Mouse (Mus musculus): ENCODE measurements at regions not wholly inside any gene's neighbourhood (a gene's known extent, or its start where the extent isn't known, plus 50 kb on each side); places are given as distances from the start of the nearest gene placed in this dataset.

DNA sequence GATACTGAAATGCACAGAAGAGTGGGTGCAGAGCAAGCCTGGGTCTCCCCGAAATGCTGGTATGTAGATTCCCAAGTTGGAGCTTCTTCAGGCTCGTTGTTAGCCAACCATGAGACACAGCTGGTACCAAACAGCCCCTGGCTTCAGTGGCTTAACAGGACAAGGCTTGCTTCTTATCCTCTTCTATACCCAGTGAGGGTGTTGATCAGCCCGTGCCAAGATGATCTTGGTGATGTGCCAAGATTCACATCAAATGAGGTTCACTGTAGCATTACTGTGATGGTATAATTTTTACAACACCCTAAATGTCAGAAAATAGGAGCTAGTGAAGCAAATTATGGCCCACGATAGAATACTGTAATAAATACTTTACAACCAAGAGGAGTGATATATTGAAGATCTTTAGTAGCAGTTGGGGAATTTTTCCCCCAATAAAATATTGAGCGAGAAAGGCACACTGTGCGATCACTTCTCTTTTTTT is 152.5 kb downstream of the Syk start:
- H3K4me2 ChIP-seq (ENCODE audit: low read depth, low read length), result no peak overlapping the region
- no peaks in the 10 kb centered on the region for H3K36me3 ChIP-seq (ENCODE audit: control insufficient read depth, insufficient read depth)
- WGBS (ENCODE audit: insufficient replicate concordance), result 68% methylated on average over 6 of the region's 6 CpGs
- no peak overlapping the region for H3K27ac ChIP-seq (ENCODE audit: low read length)
- no peak overlapping the region for H3K9ac ChIP-seq (ENCODE audit: low read depth, low read length)
- H3K4me1 ChIP-seq (ENCODE audit: control insufficient read depth, low read depth, low read length), result peaks cover 2% of the 10 kb centered on the region; the same call in 1 of the 2 replicates
- no peaks in the 10 kb centered on the region for H3K9me3 ChIP-seq (replicated peaks; ENCODE audit: control insufficient read depth, low read length)
- ATAC-seq (ENCODE audit: low read depth), result no peak
- H3K4me3 ChIP-seq (ENCODE audit: low read depth, low read length), result no peak overlapping the region
- H3K27me3 ChIP-seq (ENCODE audit: control insufficient read depth, insufficient read depth, low read depth, low read length), result no peaks in the 10 kb centered on the region

DNA sequence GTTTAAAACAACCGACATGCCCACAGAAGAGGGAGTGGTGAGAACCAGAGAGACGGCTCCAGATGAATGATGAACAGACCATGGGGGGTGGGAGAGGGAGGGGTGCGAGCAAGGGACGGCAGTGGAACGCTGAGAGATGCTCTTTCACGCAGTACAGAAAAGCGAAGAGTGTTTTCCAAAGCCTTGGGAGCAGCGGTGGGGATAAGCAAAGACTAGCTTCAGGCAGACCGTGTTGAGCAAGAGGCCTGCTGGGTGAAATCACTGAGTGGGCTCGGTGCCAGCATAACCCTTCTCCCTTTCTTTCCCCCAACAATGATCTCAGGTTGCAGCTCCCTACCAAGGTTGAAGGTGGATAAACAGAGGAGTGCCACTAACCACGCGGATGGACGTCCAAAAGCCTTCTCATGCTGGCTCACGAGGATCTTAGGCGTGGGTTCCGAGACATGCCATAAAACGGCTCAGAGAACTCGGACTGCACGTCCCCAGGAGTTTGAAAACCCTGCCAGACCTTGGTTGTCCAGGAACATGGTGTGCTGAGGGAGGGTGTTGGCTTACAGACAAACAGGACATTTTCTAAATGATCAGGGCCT is 153.1 kb downstream of the Syk start:
- Histone ChIP-seq H3K4me1 (ENCODE audit: control insufficient read depth, low read depth, low read length) (peaks cover 2% of the 10 kb centered on the region; the same call in 1 of the 2 replicates), H3K27me3 (ENCODE audit: control insufficient read depth, insufficient read depth, low read depth, low read length) (no peaks in the 10 kb centered on the region), H3K4me3 (ENCODE audit: low read depth, low read length) (no peak overlapping the region), H3K9ac (ENCODE audit: low read depth, low read length) (no peak overlapping the region), H3K27ac (ENCODE audit: low read length) (no peak overlapping the region), H3K9me3 (replicated peaks; ENCODE audit: control insufficient read depth, low read length) (no peaks in the 10 kb centered on the region), H3K36me3 (ENCODE audit: control insufficient read depth, insufficient read depth) (no peaks in the 10 kb centered on the region), H3K4me2 (ENCODE audit: low read depth, low read length) (no peak overlapping the region)
- ATAC-seq (ENCODE audit: low read depth), result no peak; the same call in 1 of the 2 replicates
- 54% methylated on average over 19 of the region's 19 CpGs for WGBS (ENCODE audit: insufficient replicate concordance)

DNA sequence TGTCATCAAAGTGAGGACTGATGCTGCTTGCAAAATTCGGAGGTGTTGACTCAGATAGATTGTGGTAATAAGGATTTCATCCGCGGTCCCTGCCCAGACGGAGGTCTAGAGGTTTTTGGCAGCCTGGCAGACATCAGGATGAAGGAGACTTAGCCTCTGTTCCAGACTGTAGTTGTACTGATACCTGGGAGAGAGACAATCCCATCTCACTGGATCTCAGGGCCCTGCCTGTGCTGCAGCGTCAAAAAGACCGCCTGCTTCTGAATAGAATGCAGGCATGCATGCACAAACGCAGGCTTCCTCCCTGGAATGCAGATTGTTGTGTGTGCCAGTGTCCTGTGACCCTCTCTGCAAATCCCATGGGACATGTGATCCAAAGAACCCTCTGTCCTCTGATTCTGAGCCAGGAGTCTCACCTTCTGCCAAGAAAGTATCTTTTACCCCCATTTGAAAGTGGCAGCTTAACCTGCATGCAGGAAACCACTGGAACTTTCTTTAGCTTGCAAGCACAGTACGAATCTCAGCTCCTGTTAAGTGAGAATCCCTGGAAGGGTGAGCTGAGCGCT is 155.2 kb downstream of the Syk start:
- H3K9ac ChIP-seq (ENCODE audit: low read depth, low read length), result no peak overlapping the region
- H3K4me3 ChIP-seq (ENCODE audit: low read depth, low read length), result no peak overlapping the region
- ATAC-seq (ENCODE audit: low read depth), result no peak
- 68% methylated on average over 9 of the region's 9 CpGs for WGBS (ENCODE audit: insufficient replicate concordance)
- H3K4me1 ChIP-seq (ENCODE audit: control insufficient read depth, low read depth, low read length), result peaks cover 2% of the 10 kb centered on the region; the same call in 1 of the 2 replicates
- no peak overlapping the region for H3K4me2 ChIP-seq (ENCODE audit: low read depth, low read length)
- no peaks in the 10 kb centered on the region for H3K27me3 ChIP-seq (ENCODE audit: control insufficient read depth, insufficient read depth, low read depth, low read length)
- no peaks in the 10 kb centered on the region for H3K36me3 ChIP-seq (ENCODE audit: control insufficient read depth, insufficient read depth)
- no peak overlapping the region for H3K27ac ChIP-seq (ENCODE audit: low read length)
- no peaks in the 10 kb centered on the region for H3K9me3 ChIP-seq (replicated peaks; ENCODE audit: control insufficient read depth, low read length)

DNA sequence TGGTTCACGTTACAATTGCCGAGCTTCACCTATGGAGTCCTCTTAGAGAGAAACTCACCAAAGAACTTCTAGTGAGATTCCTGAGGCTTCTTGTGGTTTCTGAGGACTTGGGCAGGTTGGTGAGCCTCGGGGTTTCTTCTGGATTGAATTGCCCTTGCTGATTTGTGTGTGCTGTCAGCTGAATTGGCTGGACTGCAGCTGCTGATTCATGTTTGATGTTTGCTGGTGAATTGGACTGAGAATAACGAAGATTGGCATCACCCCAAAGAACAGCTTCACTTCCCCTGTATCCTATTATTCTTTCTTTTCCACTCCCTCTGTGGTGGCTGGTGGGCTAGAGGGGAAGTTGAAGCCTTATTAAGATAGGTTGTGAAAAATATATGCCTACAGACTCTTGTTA is 158.4 kb downstream of the Syk start:
- 53% methylated on average over 4 of the region's 4 CpGs for WGBS (ENCODE audit: insufficient replicate concordance)
- Histone ChIP-seq H3K27ac (ENCODE audit: low read length) (no peak overlapping the region), H3K9ac (ENCODE audit: low read depth, low read length) (no peak overlapping the region), H3K4me1 (ENCODE audit: control insufficient read depth, low read depth, low read length) (no peaks in the 10 kb centered on the region), H3K4me2 (ENCODE audit: low read depth, low read length) (no peak overlapping the region), H3K4me3 (ENCODE audit: low read depth, low read length) (no peak overlapping the region), H3K36me3 (ENCODE audit: control insufficient read depth, insufficient read depth) (no peaks in the 10 kb centered on the region), H3K27me3 (ENCODE audit: control insufficient read depth, insufficient read depth, low read depth, low read length) (no peaks in the 10 kb centered on the region), H3K9me3 (replicated peaks; ENCODE audit: control insufficient read depth, low read length) (no peaks in the 10 kb centered on the region)
- no peak for ATAC-seq (ENCODE audit: low read depth)

DNA sequence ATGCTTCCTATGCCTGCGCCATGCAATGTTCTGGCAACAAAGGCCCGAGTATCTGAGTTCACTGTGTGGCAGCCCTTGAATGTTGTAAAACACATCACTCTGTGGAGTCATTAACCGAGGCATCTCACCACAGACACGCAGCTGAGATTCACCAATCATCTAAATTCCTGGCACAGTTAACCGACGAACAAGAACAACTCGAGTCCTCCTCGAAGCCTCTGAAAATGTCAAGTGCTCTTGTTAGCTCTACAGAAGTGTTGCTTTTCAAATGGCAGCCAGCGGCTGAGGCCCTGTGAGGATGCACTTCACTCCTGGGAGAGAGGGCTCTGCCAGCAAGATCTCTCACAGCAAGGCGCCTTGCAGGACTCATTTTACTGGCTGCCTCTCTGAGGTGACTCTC is 173.0 kb downstream of the Syk start:
- Histone ChIP-seq H3K36me3 (ENCODE audit: control insufficient read depth, insufficient read depth) (no peaks in the 10 kb centered on the region), H3K9me3 (replicated peaks; ENCODE audit: control insufficient read depth, low read length) (no peaks in the 10 kb centered on the region), H3K9ac (ENCODE audit: low read depth, low read length) (no peak overlapping the region), H3K27ac (ENCODE audit: low read length) (no peak overlapping the region), H3K27me3 (ENCODE audit: control insufficient read depth, insufficient read depth, low read depth, low read length) (no peaks in the 10 kb centered on the region), H3K4me1 (ENCODE audit: control insufficient read depth, low read depth, low read length) (no peaks in the 10 kb centered on the region), H3K4me3 (ENCODE audit: low read depth, low read length) (no peak overlapping the region), H3K4me2 (ENCODE audit: low read depth, low read length) (no peak overlapping the region)
- ATAC-seq (ENCODE audit: low read depth), result no peak
- 69% methylated on average over 10 of the region's 10 CpGs for WGBS (ENCODE audit: insufficient replicate concordance)

DNA sequence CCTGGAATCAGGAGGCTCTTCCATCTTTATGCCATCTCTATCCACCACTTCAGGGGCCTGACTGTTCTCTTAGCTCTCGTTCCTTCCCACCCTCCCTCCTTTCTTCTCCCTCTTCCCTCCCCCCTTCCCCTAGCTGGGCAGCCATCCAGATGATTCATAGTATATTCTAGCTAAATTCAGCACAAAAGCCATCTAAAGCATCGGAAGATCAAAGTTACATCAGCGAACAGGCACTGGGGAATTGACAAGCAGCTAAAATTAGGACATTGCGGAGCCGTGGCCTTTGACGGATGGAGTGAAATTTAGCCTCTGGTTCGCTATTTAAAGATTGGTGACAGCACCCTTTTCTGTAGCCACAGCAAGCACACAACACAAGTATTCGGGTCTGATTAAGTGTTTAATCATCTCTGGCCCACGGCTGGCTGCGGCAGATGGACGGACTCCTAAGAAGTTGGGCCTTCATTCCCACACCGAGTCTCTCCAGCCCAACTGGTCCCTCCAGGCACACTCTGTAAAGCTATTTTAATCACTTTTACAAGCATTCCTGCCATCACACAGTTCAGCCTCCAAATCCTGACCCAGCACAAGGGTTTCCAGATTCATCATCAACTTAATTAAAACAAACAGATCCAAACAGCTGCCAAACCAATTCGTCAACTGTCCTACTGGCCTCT is 163.8 kb downstream of the Auh start:
- Histone ChIP-seq H3K9me3 (replicated peaks; ENCODE audit: control insufficient read depth, low read length) (no peaks in the 10 kb centered on the region), H3K4me1 (ENCODE audit: control insufficient read depth, low read depth, low read length) (no peaks in the 10 kb centered on the region), H3K4me2 (ENCODE audit: low read depth, low read length) (no peak overlapping the region), H3K27ac (ENCODE audit: low read length) (no peak overlapping the region), H3K4me3 (ENCODE audit: low read depth, low read length) (no peak overlapping the region), H3K9ac (ENCODE audit: low read depth, low read length) (no peak overlapping the region), H3K36me3 (ENCODE audit: control insufficient read depth, insufficient read depth) (no peaks in the 10 kb centered on the region), H3K27me3 (ENCODE audit: control insufficient read depth, insufficient read depth, low read depth, low read length) (no peaks in the 10 kb centered on the region)
- no peak for ATAC-seq (ENCODE audit: low read depth)
- 60% methylated on average over 13 of the region's 13 CpGs for WGBS (ENCODE audit: insufficient replicate concordance)

DNA sequence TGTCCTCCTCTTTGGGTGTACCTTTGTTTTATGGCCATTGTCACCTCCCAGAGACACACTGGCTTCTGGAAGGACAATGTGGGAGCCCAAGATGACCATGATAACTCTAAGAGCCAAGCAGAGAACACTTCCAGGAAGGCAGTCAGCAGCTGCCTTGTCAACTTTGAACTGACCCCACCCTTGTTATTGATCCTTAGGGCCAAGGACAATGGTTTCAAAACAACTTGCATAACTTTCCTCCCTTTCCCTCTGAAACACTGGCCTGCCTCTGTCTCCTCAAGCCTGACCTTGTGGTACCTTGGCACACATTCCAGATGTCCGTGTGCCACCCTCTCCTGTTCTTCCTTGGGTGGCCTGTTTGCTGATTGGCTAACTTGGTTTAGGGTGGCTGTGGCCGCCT is 163.2 kb downstream of the Auh start:
- no peaks in the 10 kb centered on the region for H3K4me1 ChIP-seq (ENCODE audit: control insufficient read depth, low read depth, low read length)
- no peaks in the 10 kb centered on the region for H3K9me3 ChIP-seq (replicated peaks; ENCODE audit: control insufficient read depth, low read length)
- no peak for ATAC-seq (ENCODE audit: low read depth)
- H3K36me3 ChIP-seq (ENCODE audit: control insufficient read depth, insufficient read depth), result no peaks in the 10 kb centered on the region
- WGBS (ENCODE audit: insufficient replicate concordance), result 49% methylated on average over 2 of the region's 2 CpGs
- H3K4me2 ChIP-seq (ENCODE audit: low read depth, low read length), result no peak overlapping the region
- no peaks in the 10 kb centered on the region for H3K27me3 ChIP-seq (ENCODE audit: control insufficient read depth, insufficient read depth, low read depth, low read length)
- H3K9ac ChIP-seq (ENCODE audit: low read depth, low read length), result no peak overlapping the region
- no peak overlapping the region for H3K27ac ChIP-seq (ENCODE audit: low read length)
- no peak overlapping the region for H3K4me3 ChIP-seq (ENCODE audit: low read depth, low read length)

DNA sequence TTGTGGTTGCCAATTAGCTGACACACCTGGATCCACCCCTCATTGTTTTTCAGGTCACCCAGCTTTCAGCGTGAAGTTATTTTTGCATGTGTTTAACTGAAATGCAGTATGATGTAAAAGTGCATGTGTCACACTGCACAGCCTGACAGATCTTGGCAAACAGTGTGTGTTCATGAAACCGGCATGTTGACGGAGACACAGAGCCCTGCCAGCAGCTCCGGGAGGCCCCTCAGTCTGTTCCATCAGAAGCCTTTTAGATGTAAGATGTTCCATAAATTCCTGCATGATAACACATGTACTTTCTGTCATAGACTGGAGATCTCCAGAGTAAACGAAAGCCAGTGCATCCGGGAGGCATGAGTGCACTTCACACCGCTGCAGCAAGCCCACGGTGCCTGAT is 159.5 kb downstream of the Auh start:
- H3K4me1 ChIP-seq (ENCODE audit: control insufficient read depth, low read depth, low read length), result no peaks in the 10 kb centered on the region
- ATAC-seq (ENCODE audit: low read depth), result no peak
- no peak overlapping the region for H3K9ac ChIP-seq (ENCODE audit: low read depth, low read length)
- WGBS (ENCODE audit: insufficient replicate concordance), result 67% methylated on average over 8 of the region's 8 CpGs
- H3K36me3 ChIP-seq (ENCODE audit: control insufficient read depth, insufficient read depth), result no peaks in the 10 kb centered on the region
- no peak overlapping the region for H3K4me2 ChIP-seq (ENCODE audit: low read depth, low read length)
- no peaks in the 10 kb centered on the region for H3K27me3 ChIP-seq (ENCODE audit: control insufficient read depth, insufficient read depth, low read depth, low read length)
- no peaks in the 10 kb centered on the region for H3K9me3 ChIP-seq (replicated peaks; ENCODE audit: control insufficient read depth, low read length)
- no peak overlapping the region for H3K4me3 ChIP-seq (ENCODE audit: low read depth, low read length)
- no peak overlapping the region for H3K27ac ChIP-seq (ENCODE audit: low read length)

DNA sequence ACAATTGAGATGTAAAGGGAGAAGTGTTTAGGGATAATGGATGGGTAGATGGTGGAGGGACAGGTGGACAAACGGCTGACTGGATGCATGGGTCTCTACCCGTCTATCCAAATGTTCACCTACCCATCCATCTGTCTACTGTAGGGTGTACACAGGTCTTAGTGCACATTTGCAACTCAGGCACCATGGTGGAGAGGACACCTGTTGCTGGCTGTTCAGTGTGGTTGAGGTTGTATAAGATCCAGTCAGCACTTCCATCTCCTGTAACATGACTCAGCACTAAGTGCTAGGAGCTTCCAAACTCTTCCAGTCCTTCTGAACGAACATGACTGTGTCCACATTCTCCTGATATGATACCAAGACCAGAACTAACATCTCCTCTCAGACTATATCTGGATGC is 158.0 kb downstream of the Auh start:
- H3K36me3 ChIP-seq (ENCODE audit: control insufficient read depth, insufficient read depth), result no peaks in the 10 kb centered on the region
- no peak overlapping the region for H3K9ac ChIP-seq (ENCODE audit: low read depth, low read length)
- ATAC-seq (ENCODE audit: low read depth), result no peak
- no peaks in the 10 kb centered on the region for H3K4me1 ChIP-seq (ENCODE audit: control insufficient read depth, low read depth, low read length)
- WGBS (ENCODE audit: insufficient replicate concordance), result 71% methylated on average over 3 of the region's 3 CpGs
- no peaks in the 10 kb centered on the region for H3K9me3 ChIP-seq (replicated peaks; ENCODE audit: control insufficient read depth, low read length)
- no peak overlapping the region for H3K4me3 ChIP-seq (ENCODE audit: low read depth, low read length)
- H3K4me2 ChIP-seq (ENCODE audit: low read depth, low read length), result no peak overlapping the region
- no peaks in the 10 kb centered on the region for H3K27me3 ChIP-seq (ENCODE audit: control insufficient read depth, insufficient read depth, low read depth, low read length)
- no peak overlapping the region for H3K27ac ChIP-seq (ENCODE audit: low read length)
